Mouse (Mus musculus) intestine, embryonic 16.5 days (tissue): Measurements from ENCODE around the gene Birc3. TPM values are rescaled to one million over a fixed set of nuclear protein-coding genes. Genes with fewer than 3 reads are reported as not detected.

ENCODE experiments used
- ATAC-seq: fragments of 200-750 bp; cut with Nextera tagmentation; 2 replicates; pipeline ENCODE4 v1.8.0; 2017; ENCODE audit warnings: moderate TSS enrichment, moderate library complexity
- H3K27ac ChIP-seq: fragments of 300-500 bp; sonication (generic); 2 replicates; pipeline ENCODE4 v1.5.1; 2014; ENCODE audit warnings: mild to moderate bottlenecking, low read length
- H3K27me3 ChIP-seq: fragments of 300-500 bp; sonication (generic); replicated peaks from 2 replicates; pipeline ENCODE4 v1.6.1; 2014; ENCODE audit warnings: low read length, control low read depth, mixed read lengths; ENCODE audit not compliant: control insufficient read depth, insufficient read depth
- H3K36me3 ChIP-seq: fragments of 300-500 bp; sonication (generic); 2 replicates; pipeline ENCODE4 v1.6.1; 2014; ENCODE audit warnings: low read length, control low read depth; ENCODE audit not compliant: control insufficient read depth, insufficient read depth
- H3K4me1 ChIP-seq: fragments of 300-500 bp; sonication (generic); 2 replicates; pipeline ENCODE4 v1.6.1; 2014; ENCODE audit warnings: low read length, control low read depth, mixed read lengths; ENCODE audit not compliant: control insufficient read depth, insufficient read depth
- H3K4me2 ChIP-seq: fragments of 300-500 bp; sonication (generic); 2 replicates; pipeline ENCODE4 v1.6.1; 2014; ENCODE audit warnings: low read depth, low read length, control low read depth
- H3K4me3 ChIP-seq: fragments of 300-500 bp; sonication (generic); 2 replicates; pipeline ENCODE4 v1.5.1; 2014; ENCODE audit warnings: mild to moderate bottlenecking, low read length
- H3K9ac ChIP-seq: fragments of 300-500 bp; sonication (generic); 2 replicates; pipeline ENCODE4 v1.6.1; 2014; ENCODE audit warnings: low read depth, low read length
- H3K9me3 ChIP-seq: fragments of 300-500 bp; sonication (generic); 2 replicates; pipeline ENCODE4 v1.6.1; 2016; ENCODE audit warnings: low read length, control low read depth; ENCODE audit not compliant: control insufficient read depth
- WGBS: fragments of 180-500 bp; shearing (Covaris S2); extraction: QIAGEN DNeasy Blood & Tissue Kit; methylation state at CpG from one replicate; pipeline ENCODE4 v1.1.7; 2014; 5-methylcytosine and 5-hydroxymethylcytosine counted together
- polyA plus RNA-seq: library from polyadenylated mRNA; unstranded; fragments of >200 nt; fragmentation: Nextera tagmentation; extraction: Ambion mirVana; gene quantifications from 2 replicates; pipeline ENCODE4 v1.2.1, GENCODE M21; 2015

Birc3 gene
- polyA plus RNA-seq, result 12.7 and 15.3 TPM in 2 replicates

- ATAC-seq, result peak; percentile 99
- peak within 1 kb of the TSS; percentile 85 for H3K9ac ChIP-seq
- no peaks in the 10 kb centered on the region for H3K9me3 ChIP-seq
- no peaks in the 10 kb centered on the region for H3K36me3 ChIP-seq
- peak within 1 kb of the TSS; percentile 80 for H3K4me2 ChIP-seq
- H3K27me3 ChIP-seq, result no peaks in the 10 kb centered on the region
- peak within 1 kb of the TSS; percentile 87 for H3K27ac ChIP-seq
- H3K4me3 ChIP-seq, result peak within 1 kb of the TSS; percentile 65
- 0 out of 2 replicates have a peak, but pooled peaks cover 8% of the 10 kb centered on the region for H3K4me1 ChIP-seq
- 4% methylated on average over 26 of the region's 26 CpGs for WGBS
Observed at GRCm38 (mm10) chr9:7872775-7873439, at the start of gene Birc3. Gene Birc3 (minus strand): TSS chr9:7873186.

- no peak overlapping the region for H3K4me3 ChIP-seq
- no peak overlapping the region for H3K27ac ChIP-seq
- no peaks in the 10 kb centered on the region for H3K27me3 ChIP-seq
- H3K4me1 ChIP-seq, result no peaks in the 10 kb centered on the region
- ATAC-seq, result no peak
- WGBS, result 64% methylated on average over 8 of the region's 8 CpGs
- no peak overlapping the region for H3K9ac ChIP-seq
- H3K4me2 ChIP-seq, result peak overlapping the region; percentile 50
- H3K9me3 ChIP-seq, result no peaks in the 10 kb centered on the region
- H3K36me3 ChIP-seq, result no peaks in the 10 kb centered on the region
Observed at GRCm38 (mm10) chr9:7914925-7915324, 41.9 kb upstream of the Birc3 start.

- no peaks in the 10 kb centered on the region for H3K9me3 ChIP-seq
- H3K27ac ChIP-seq, result no peak overlapping the region
- peak overlapping the region; percentile 50 for H3K4me2 ChIP-seq
- ATAC-seq, result peak; percentile 98
- no peaks in the 10 kb centered on the region for H3K27me3 ChIP-seq
- H3K4me3 ChIP-seq, result peak overlapping the region; percentile 32
- WGBS, result 6% methylated on average over 11 of the region's 11 CpGs
- no peaks in the 10 kb centered on the region for H3K4me1 ChIP-seq
- no peak overlapping the region for H3K9ac ChIP-seq
- H3K36me3 ChIP-seq, result no peaks in the 10 kb centered on the region
Observed at GRCm38 (mm10) chr9:7914487-7914886, 41.5 kb upstream of the Birc3 start.

GRCm38 (mm10) chr9:7913953-7914352 lies 41.0 kb upstream of the Birc3 start:
- H3K36me3 ChIP-seq, result no peaks in the 10 kb centered on the region
- no peak overlapping the region for H3K27ac ChIP-seq
- WGBS, result 36% methylated on average over 19 of the region's 19 CpGs
- no peaks in the 10 kb centered on the region for H3K4me1 ChIP-seq
- H3K27me3 ChIP-seq, result no peaks in the 10 kb centered on the region
- peak overlapping the region; percentile 50 for H3K4me2 ChIP-seq
- H3K4me3 ChIP-seq, result peak overlapping the region; percentile 32
- H3K9me3 ChIP-seq, result no peaks in the 10 kb centered on the region
- ATAC-seq, result peak; percentile 71
- no peak overlapping the region for H3K9ac ChIP-seq

- H3K36me3 ChIP-seq, result no peaks in the 10 kb centered on the region
- WGBS, result 73% methylated on average over 2 of the region's 2 CpGs
- ATAC-seq, result no peak
- no peaks in the 10 kb centered on the region for H3K9me3 ChIP-seq
- no peak overlapping the region for H3K4me2 ChIP-seq
- no peaks in the 10 kb centered on the region for H3K27me3 ChIP-seq
- H3K27ac ChIP-seq, result no peak overlapping the region
- no peak overlapping the region for H3K4me3 ChIP-seq
- H3K4me1 ChIP-seq, result no peaks in the 10 kb centered on the region
- H3K9ac ChIP-seq, result no peak overlapping the region
Observed at GRCm38 (mm10) chr9:7907351-7907985, 34.5 kb upstream of the Birc3 start.

GRCm38 (mm10) chr9:7906564-7906963 lies 33.6 kb upstream of the Birc3 start:
- Histone ChIP-seq H3K9ac (no peak overlapping the region), H3K4me2 (no peak overlapping the region), H3K4me1 (no peaks in the 10 kb centered on the region), H3K36me3 (no peaks in the 10 kb centered on the region), H3K27me3 (no peaks in the 10 kb centered on the region), H3K4me3 (no peak overlapping the region), H3K9me3 (no peaks in the 10 kb centered on the region), H3K27ac (no peak overlapping the region)
- 64% methylated on average over 1 of the region's 1 CpGs for WGBS
- peak; percentile 73 for ATAC-seq

GRCm38 (mm10) chr9:7903825-7904224 lies 30.8 kb upstream of the Birc3 start:
- no peaks in the 10 kb centered on the region for H3K9me3 ChIP-seq
- 74% methylated on average over 5 of the region's 5 CpGs for WGBS
- no peak overlapping the region for H3K27ac ChIP-seq
- no peaks in the 10 kb centered on the region for H3K36me3 ChIP-seq
- H3K9ac ChIP-seq, result no peak overlapping the region
- H3K4me2 ChIP-seq, result no peak overlapping the region
- no peak for ATAC-seq
- H3K4me1 ChIP-seq, result no peaks in the 10 kb centered on the region
- H3K4me3 ChIP-seq, result no peak overlapping the region
- no peaks in the 10 kb centered on the region for H3K27me3 ChIP-seq

GRCm38 (mm10) chr9:7903262-7903661 lies 30.3 kb upstream of the Birc3 start:
- Histone ChIP-seq H3K4me2 (no peak overlapping the region), H3K27me3 (no peaks in the 10 kb centered on the region), H3K4me1 (no peaks in the 10 kb centered on the region), H3K9me3 (no peaks in the 10 kb centered on the region), H3K4me3 (no peak overlapping the region), H3K9ac (no peak overlapping the region), H3K36me3 (no peaks in the 10 kb centered on the region), H3K27ac (no peak overlapping the region)
- no peak for ATAC-seq
- WGBS, result 76% methylated on average over 2 of the region's 2 CpGs

- Histone ChIP-seq H3K9ac (no peak overlapping the region), H3K36me3 (no peaks in the 10 kb centered on the region), H3K4me2 (no peak overlapping the region), H3K9me3 (no peaks in the 10 kb centered on the region), H3K27me3 (no peaks in the 10 kb centered on the region), H3K4me1 (no peaks in the 10 kb centered on the region), H3K4me3 (no peak overlapping the region), H3K27ac (no peak overlapping the region)
- ATAC-seq, result no peak
- 33% methylated on average over 7 of the region's 7 CpGs for WGBS
Observed at GRCm38 (mm10) chr9:7902311-7902710, 29.3 kb upstream of the Birc3 start.
